8 mouse cellular contexts compared by ENCODE assay signal in genomic region chr16:56048038-56048437, GRCm38 (mm10). TPM values are rescaled to one million over a fixed set of nuclear protein-coding genes. Genes with fewer than 3 reads are reported as not detected.
A peak's percentile ranks its signal among the peaks of the same experiment; 100 is the strongest.
DNase-seq lines count a peak whose midpoint lies in the region; ATAC-seq and TF ChIP-seq lines count a peak whose summit lies in the region.
"Not testable (repeated sequence)": the region's sequence is repeated elsewhere in the genome, so short reads cannot be mapped to it uniquely, and the experiment has no call there.

Gene Senp7, plus strand, starts transcription at chr16:56048338.

- not testable (repeated sequence) for H3K27ac ChIP-seq in CH12.LX (ENCODE audit: insufficient read depth, low read depth); cerebellum, adult 2 months (ENCODE audit: insufficient read depth, low read length); forebrain, embryonic 16.5 days (ENCODE audit: low read length); heart, embryonic 15.5 days; intestine, embryonic 15.5 days; lung, embryonic 16.5 days (ENCODE audit: low read length); neural tube, embryonic 15.5 days (replicated peaks)

- not testable (repeated sequence) for DNase-seq in CH12.LX (ENCODE audit: extremely low read depth); cerebellum, adult 2 months; left cerebral cortex, postnatal 14 days (ENCODE audit: low spot score in 2 of 2)

- not testable (repeated sequence) for H3K4me2 ChIP-seq in CH12.LX (ENCODE audit: insufficient read depth, low read depth, poor library complexity, severe bottlenecking); forebrain, embryonic 16.5 days (ENCODE audit: low read length); heart, embryonic 15.5 days; intestine, embryonic 15.5 days (replicated peaks); lung, embryonic 16.5 days (ENCODE audit: low read depth, low read length); neural tube, embryonic 15.5 days

- not testable (repeated sequence) for TF ChIP-seq RAD21 in CH12.LX (IDR thresholded peaks at IDR 0.05; ENCODE audit: low read depth, low read length)

- WGBS in cerebellum, adult 2 months = no CpG with 5 or more reads among the region's 4 CpGs
- WGBS in forebrain, embryonic 16.5 days = no CpG with 5 or more reads among the region's 4 CpGs
- no CpG with 5 or more reads among the region's 4 CpGs for WGBS in heart, embryonic 15.5 days
- no CpG with 5 or more reads among the region's 4 CpGs for WGBS in intestine, embryonic 15.5 days
- no CpG with 5 or more reads among the region's 4 CpGs for WGBS in lung, embryonic 16.5 days
- WGBS in neural tube, embryonic 15.5 days = no CpG with 5 or more reads among the region's 4 CpGs

- H3K27me3 ChIP-seq in CH12.LX (replicated peaks); cerebellum, adult 2 months (ENCODE audit: control insufficient read depth, insufficient read depth, low read length); forebrain, embryonic 16.5 days (replicated peaks; ENCODE audit: control insufficient read depth, insufficient read depth, low read length); heart, embryonic 15.5 days; intestine, embryonic 15.5 days (replicated peaks); lung, embryonic 16.5 days (ENCODE audit: control insufficient read depth, insufficient read depth, low read depth, low read length); neural tube, embryonic 15.5 days (replicated peaks): not testable (repeated sequence)

- H3K36me3 ChIP-seq in CH12.LX (replicated peaks in 1 of 2; ENCODE audit: control insufficient read depth in 1 of 2, insufficient read depth in 1 of 2, low read length in 1 of 2); forebrain, embryonic 16.5 days (ENCODE audit: control insufficient read depth, insufficient read depth); heart, embryonic 15.5 days; intestine, embryonic 15.5 days; lung, embryonic 16.5 days (ENCODE audit: control insufficient read depth, insufficient read depth, low read length); neural tube, embryonic 15.5 days: not testable (repeated sequence)

- not testable (repeated sequence) for H3K9ac ChIP-seq in CH12.LX (ENCODE audit: insufficient read depth, low read depth); forebrain, embryonic 16.5 days (replicated peaks; ENCODE audit: low read depth, low read length); heart, embryonic 15.5 days; intestine, embryonic 15.5 days; lung, embryonic 16.5 days (ENCODE audit: low read length); neural tube, embryonic 15.5 days (replicated peaks)

- TF ChIP-seq CTCF in CH12.LX (conservative IDR thresholded peaks at IDR 0.05 in 1 of 2, IDR thresholded peaks at IDR 0.05 in 1 of 2; ENCODE audit: low read depth in 2 of 2, low read length in 2 of 2); cerebellum, adult 2 months (IDR thresholded peaks at IDR 0.05; ENCODE audit: borderline replicate concordance, insufficient read depth, low read depth, low read length): not testable (repeated sequence)

- H3K9me3 ChIP-seq in CH12.LX (replicated peaks; ENCODE audit: low read length); forebrain, embryonic 16.5 days (ENCODE audit: control insufficient read depth, low read length); heart, embryonic 15.5 days (replicated peaks); intestine, embryonic 15.5 days; lung, embryonic 16.5 days (ENCODE audit: control insufficient read depth, low read length); neural tube, embryonic 15.5 days (replicated peaks): not testable (repeated sequence)

- not testable (repeated sequence) for H3K79me2 ChIP-seq in CH12.LX (replicated peaks; ENCODE audit: control insufficient read depth, extremely low read depth, insufficient read depth, poor library complexity, severe bottlenecking)

- H3K4me1 ChIP-seq in CH12.LX (ENCODE audit: control insufficient read depth in 1 of 2, insufficient read depth in 2 of 2); cerebellum, adult 2 months (ENCODE audit: control insufficient read depth, insufficient read depth, low read length); forebrain, embryonic 16.5 days (replicated peaks; ENCODE audit: control insufficient read depth, insufficient read depth, low read length); heart, embryonic 15.5 days (replicated peaks); intestine, embryonic 15.5 days (replicated peaks); lung, embryonic 16.5 days (replicated peaks; ENCODE audit: control insufficient read depth, insufficient read depth, low read length); neural tube, embryonic 15.5 days: not testable (repeated sequence)

- not testable (repeated sequence) for TF ChIP-seq EP300 in CH12.LX (IDR thresholded peaks at IDR 0.05; ENCODE audit: low read length)

- not testable (repeated sequence) for TF ChIP-seq POLR2A in CH12.LX (IDR thresholded peaks at IDR 0.05; ENCODE audit: low read depth, low read length); cerebellum, adult 2 months (IDR thresholded peaks at IDR 0.05; ENCODE audit: borderline replicate concordance, insufficient read depth, low read length)

- dilution Hi-C loops in CH12.LX (cut with MboI; ENCODE audit: extremely low pct_ligation_motif_present, extremely low pct_unique_long_range_greater_than_20kb, low sequenced_read_pairs) = not testable (repeated sequence)

- not testable (repeated sequence) for H3K4me3 ChIP-seq in CH12.LX (replicated peaks in 1 of 3; ENCODE audit: low read depth in 2 of 3, low read length in 2 of 3, poor library complexity in 1 of 3); cerebellum, adult 2 months (replicated peaks; ENCODE audit: insufficient read depth, low read depth, low read length); heart, embryonic 15.5 days; intestine, embryonic 15.5 days (replicated peaks); lung, embryonic 16.5 days (ENCODE audit: low read length); neural tube, embryonic 15.5 days (replicated peaks)
- 0 out of 2 replicates have a peak within 1 kb of the TSS, but pooled peaks have one; percentile 8 for H3K4me3 ChIP-seq in forebrain, embryonic 16.5 days (replicated peaks; ENCODE audit: low read length)

- in situ Hi-C loops in CH12.LX (cut with MboI; ENCODE audit: low pct_ligation_motif_present, low pct_unique_long_range_greater_than_20kb, low sequenced_read_pairs) = not testable (repeated sequence)

- intact Hi-C loops in left cerebral cortex, postnatal 14 days (cut with DNase I) = not testable (repeated sequence)

- not testable (repeated sequence) for ATAC-seq in forebrain, embryonic 16.5 days; heart, embryonic 15.5 days (replicated peaks; ENCODE audit: insufficient number of reproducible peaks, insufficient read depth, low FRiP score, low read depth); intestine, embryonic 15.5 days; lung, embryonic 16.5 days (ENCODE audit: low read depth); neural tube, embryonic 15.5 days (ENCODE audit: low FRiP score)

RNA-seq across cellular contexts. Expression of gene Senp7, which starts in this region (rescaled TPM):
- total RNA-seq in CH12.LX (2012; rRNA removed) (9.9 and 12.3 TPM in 2 replicates), CH12.LX (2014; rRNA removed) (15.5 and 16.5 TPM in 2 replicates)
- polyA plus RNA-seq in CH12.LX (2012; ENCODE audit: insufficient read length, low read depth) = 23.7 and 26.4 TPM in 2 replicates
- polyA plus RNA-seq in cerebellum, adult 2 months (2012; rRNA removed) = 25.4 and 26.7 TPM in 2 replicates
- 59.9 and 60.2 TPM in 2 replicates for polyA plus RNA-seq in forebrain, embryonic 16.5 days (2015; fragmentation: Nextera tagmentation; extraction: Ambion mirVana)
- 17.2 and 18.6 TPM in 2 replicates for polyA plus RNA-seq in heart, embryonic 15.5 days (2015; fragmentation: Nextera tagmentation; extraction: Ambion mirVana)
- polyA plus RNA-seq in intestine, embryonic 15.5 days (2015; fragmentation: Nextera tagmentation; extraction: Ambion mirVana) = 21.3 and 21.6 TPM in 2 replicates
- 10 to 100 TPM; 39.5 to 41.1 TPM for total RNA-seq in left cerebral cortex, postnatal 14 days (2021)
- polyA plus RNA-seq in lung, embryonic 16.5 days (2015; fragmentation: Nextera tagmentation; extraction: Ambion mirVana) = 25.9 and 28.5 TPM in 2 replicates
- 41.8 and 46.9 TPM in 2 replicates for polyA plus RNA-seq in neural tube, embryonic 15.5 days (2015; fragmentation: Nextera tagmentation; extraction: Ambion mirVana)
